24 mouse cellular contexts compared by ENCODE assay signal in genomic region chr14:106593352-106593751, GRCm38 (mm10).
DNase-seq lines count a peak whose midpoint lies in the region; ATAC-seq and TF ChIP-seq lines count a peak whose summit lies in the region.
"Had no signal": no experiment of that assay in that cellular context is flagged by ENCODE, and none has a peak within 500 bp of the region (broad histone marks: within the 10 kb centered on the region; RNA-seq: fewer than 3 reads in every experiment).

No protein-coding gene starts in this region.

- no peak overlapping the region for H3K4me2 ChIP-seq in lung, embryonic 14.5 days
- no peak overlapping the region for H3K4me2 ChIP-seq in lung, embryonic 15.5 days
- H3K4me2 ChIP-seq in lung, postnatal 0 days (replicated peaks; ENCODE audit: low read depth, low read length) = no peak overlapping the region
- no peak overlapping the region for H3K4me2 ChIP-seq in heart, embryonic 11.5 days
- H3K4me2 ChIP-seq in kidney, embryonic 15.5 days = no peak overlapping the region

- peak; percentile 63; the same call in 1 of the 2 replicates for ATAC-seq in lung, embryonic 14.5 days (ENCODE audit: insufficient read depth)
- peak; percentile 55; the same call in 1 of the 2 replicates for ATAC-seq in lung, embryonic 15.5 days (ENCODE audit: borderline replicate concordance, extremely low read depth, low FRiP score, low TSS enrichment)
- ATAC-seq in lung, postnatal 0 days = no peak
- no peak for ATAC-seq in heart, embryonic 11.5 days (replicated peaks; ENCODE audit: insufficient number of reproducible peaks, low FRiP score, low TSS enrichment)
- no peak for ATAC-seq in kidney, embryonic 15.5 days (replicated peaks; ENCODE audit: low FRiP score)
- ATAC-seq: activated CD4-positive, CD25-positive, alpha-beta regulatory T cell, adult 4 months; CD4-positive, CD25-positive, alpha-beta regulatory T cell, adult 4 months; Patski had no signal

- no peaks in the 10 kb centered on the region for H3K27me3 ChIP-seq in lung, embryonic 14.5 days (ENCODE audit: insufficient read depth, low read length)
- no peaks in the 10 kb centered on the region for H3K27me3 ChIP-seq in lung, embryonic 15.5 days
- H3K27me3 ChIP-seq in lung, postnatal 0 days (replicated peaks; ENCODE audit: insufficient read depth, low read length) = no peaks in the 10 kb centered on the region
- no peaks in the 10 kb centered on the region for H3K27me3 ChIP-seq in heart, embryonic 11.5 days (ENCODE audit: control insufficient read depth, insufficient read depth, low read length)
- H3K27me3 ChIP-seq in kidney, embryonic 15.5 days = no peaks in the 10 kb centered on the region
- H3K27me3 ChIP-seq: CH12.LX, Patski had no signal

- WGBS in lung, embryonic 14.5 days = 39% methylated on average over 9 of the region's 9 CpGs
- WGBS in lung, embryonic 15.5 days = 41% methylated on average over 9 of the region's 9 CpGs
- 47% methylated on average over 9 of the region's 9 CpGs for WGBS in lung, postnatal 0 days
- 74% methylated on average over 9 of the region's 9 CpGs for WGBS in heart, embryonic 11.5 days (ENCODE audit: insufficient replicate concordance)
- WGBS in kidney, embryonic 15.5 days = 81% methylated on average over 9 of the region's 9 CpGs

- no peak for TF ChIP-seq EP300 in lung, postnatal 0 days (IDR thresholded peaks at IDR 0.05)

- H3K27ac ChIP-seq in lung, embryonic 14.5 days (ENCODE audit: low read depth) = no peak overlapping the region
- H3K27ac ChIP-seq in lung, embryonic 15.5 days = no peak overlapping the region
- H3K27ac ChIP-seq in lung, postnatal 0 days (ENCODE audit: low read length) = no peak overlapping the region
- no peak overlapping the region for H3K27ac ChIP-seq in heart, embryonic 11.5 days (ENCODE audit: low read depth, low read length)
- H3K27ac ChIP-seq in kidney, embryonic 15.5 days = no peak overlapping the region

- H3K4me1 ChIP-seq in lung, embryonic 14.5 days (ENCODE audit: insufficient read depth) = no peaks in the 10 kb centered on the region
- H3K4me1 ChIP-seq in lung, embryonic 15.5 days = no peaks in the 10 kb centered on the region
- no peaks in the 10 kb centered on the region for H3K4me1 ChIP-seq in lung, postnatal 0 days (ENCODE audit: insufficient read depth, low read depth, low read length)
- H3K4me1 ChIP-seq in heart, embryonic 11.5 days (ENCODE audit: control insufficient read depth, insufficient read depth, low read length) = no peaks in the 10 kb centered on the region
- H3K4me1 ChIP-seq in kidney, embryonic 15.5 days = no peaks in the 10 kb centered on the region

- no peak overlapping the region for H3K4me3 ChIP-seq in lung, embryonic 14.5 days (ENCODE audit: low read depth, low read length)
- H3K4me3 ChIP-seq in lung, embryonic 15.5 days = no peak overlapping the region
- no peak overlapping the region for H3K4me3 ChIP-seq in lung, postnatal 0 days (ENCODE audit: low read depth, low read length)
- H3K4me3 ChIP-seq in heart, embryonic 11.5 days (ENCODE audit: low read depth, low read length) = no peak overlapping the region
- no peak overlapping the region for H3K4me3 ChIP-seq in kidney, embryonic 15.5 days (replicated peaks)

- DNase-seq in lung, embryonic 14.5 days = peak; percentile 58
- no peak for DNase-seq in lung, postnatal 4 days
- no peak for DNase-seq in lung, postnatal 0 days (ENCODE audit: low spot score)
- peak; percentile 20 for DNase-seq in brain, adult 2 months (ENCODE audit: low read depth, low spot score)
- DNase-seq in brain, embryonic 14.5 days (ENCODE audit: low read depth) = peak; percentile 12
- DNase-seq: adrenal gland, adult 2 months; adrenal gland, adult 8-10 months; adrenal gland, postnatal 10 days; adrenal gland, postnatal 14 days; adrenal gland, postnatal 25 days; adrenal gland, postnatal 36 days; B cell, adult 2 months; cerebellum, adult 11 months; cerebellum, adult 11-12 months; cerebellum, adult 18-20 months; cerebellum, adult 2 months had no signal

- H3K9me3 ChIP-seq in lung, embryonic 14.5 days (ENCODE audit: low read depth, low read length) = no peaks in the 10 kb centered on the region
- H3K9me3 ChIP-seq in lung, embryonic 15.5 days = no peaks in the 10 kb centered on the region
- no peaks in the 10 kb centered on the region for H3K9me3 ChIP-seq in lung, postnatal 0 days (ENCODE audit: low read length)
- no peaks in the 10 kb centered on the region for H3K9me3 ChIP-seq in heart, embryonic 11.5 days (replicated peaks; ENCODE audit: control insufficient read depth, low read length)
- no peaks in the 10 kb centered on the region for H3K9me3 ChIP-seq in kidney, embryonic 15.5 days (replicated peaks)

- TF ChIP-seq CTCF in lung, embryonic 14.5 days (IDR thresholded peaks at IDR 0.05; ENCODE audit: low read depth) = no peak
- no peak for TF ChIP-seq CTCF in lung, postnatal 0 days (IDR thresholded peaks at IDR 0.05)
- TF ChIP-seq CTCF in brain, embryonic 14.5 days (IDR thresholded peaks at IDR 0.05; ENCODE audit: borderline replicate concordance, extremely low read depth, insufficient read depth, insufficient read length) = no peak

- TF ChIP-seq POLR2A in brain, embryonic 14.5 days (IDR thresholded peaks at IDR 0.05; ENCODE audit: borderline replicate concordance, extremely low read depth, insufficient read depth, insufficient read length, poor library complexity, severe bottlenecking) = no peak

- no peaks in the 10 kb centered on the region for H3K36me3 ChIP-seq in lung, embryonic 14.5 days (ENCODE audit: insufficient read depth)
- H3K36me3 ChIP-seq in lung, embryonic 15.5 days = no peaks in the 10 kb centered on the region
- no peaks in the 10 kb centered on the region for H3K36me3 ChIP-seq in lung, postnatal 0 days (ENCODE audit: insufficient read depth, low read length)
- H3K36me3 ChIP-seq in heart, embryonic 11.5 days (ENCODE audit: control insufficient read depth, insufficient read depth, low read length) = no peaks in the 10 kb centered on the region
- no peaks in the 10 kb centered on the region for H3K36me3 ChIP-seq in kidney, embryonic 15.5 days
- H3K36me3 ChIP-seq: G1E had no signal

- H3K9ac ChIP-seq in lung, embryonic 14.5 days = no peak overlapping the region
- H3K9ac ChIP-seq in lung, embryonic 15.5 days = no peak overlapping the region
- no peak overlapping the region for H3K9ac ChIP-seq in lung, postnatal 0 days (replicated peaks; ENCODE audit: low read depth)
- no peak overlapping the region for H3K9ac ChIP-seq in heart, embryonic 11.5 days (ENCODE audit: low read depth, low read length)
- no peak overlapping the region for H3K9ac ChIP-seq in kidney, embryonic 15.5 days

Comparison
In these comparisons a context has a peak if more than half of its experiments do, and no peak if none do; other contexts are left out.
1. ATAC-seq: peak in lung, embryonic 14.5 days (single experiment) and lung, embryonic 15.5 days (single experiment); none in lung, postnatal 0 days (single experiment), heart, embryonic 11.5 days (single experiment) and kidney, embryonic 15.5 days (single experiment).
2. DNase-seq: peak in lung, embryonic 14.5 days (single experiment), brain, adult 2 months (single experiment) and brain, embryonic 14.5 days (single experiment); none in lung, postnatal 4 days (0 of 2) and lung, postnatal 0 days (single experiment).